Mouse (Mus musculus): Measurements from ENCODE around the gene Sp100. TPM values are rescaled to one million over a fixed set of nuclear protein-coding genes. Genes with fewer than 3 reads are reported as not detected.
A peak's percentile ranks its signal among the peaks of the same experiment; 100 is the strongest.

Gene Sp100
- polyA plus RNA-seq, 1 experiment from 2014 or later = 10.2 TPM

- Histone ChIP-seq H3K9me3 (ENCODE audit: low read length) (no peaks in the 10 kb centered on the region), H3K27ac (ENCODE audit: low read length) (no peak overlapping the region), H3K36me3 (ENCODE audit: insufficient read depth, low read length) (no peaks in the 10 kb centered on the region), H3K4me1 (ENCODE audit: insufficient read depth, low read depth, low read length) (no peaks in the 10 kb centered on the region), H3K9ac (replicated peaks; ENCODE audit: low read depth) (no peak overlapping the region), H3K27me3 (replicated peaks; ENCODE audit: insufficient read depth, low read length) (no peaks in the 10 kb centered on the region), H3K4me3 (ENCODE audit: low read depth, low read length) (peak overlapping the region; percentile 25; the same call in 1 of the 2 replicates), H3K4me2 (replicated peaks; ENCODE audit: low read depth, low read length) (peak overlapping the region; percentile 49)
- 57% methylated on average over 12 of the region's 13 CpGs for WGBS
- ATAC-seq (peak; percentile 76), DNase-seq (ENCODE audit: low spot score) (peak; percentile 58)
- TF ChIP-seq EP300 (IDR thresholded peaks at IDR 0.05) = no peak
- TF ChIP-seq CTCF (IDR thresholded peaks at IDR 0.05) = no peak
Observed at GRCm38 (mm10) chr1:85735463-85736123, 85.8 kb downstream of the Sp100 start.

GRCm38 (mm10) chr1:85736355-85737184, 86.8 kb downstream of the Sp100 start:
- H3K4me2 ChIP-seq (replicated peaks; ENCODE audit: low read depth, low read length) = peak overlapping the region; percentile 49
- peak; percentile 63 for ATAC-seq
- H3K27me3 ChIP-seq (replicated peaks; ENCODE audit: insufficient read depth, low read length) = no peaks in the 10 kb centered on the region
- H3K4me3 ChIP-seq (ENCODE audit: low read depth, low read length) = peak overlapping the region; percentile 25; the same call in 1 of the 2 replicates
- H3K9ac ChIP-seq (replicated peaks; ENCODE audit: low read depth) = no peak overlapping the region
- no peaks in the 10 kb centered on the region for H3K4me1 ChIP-seq (ENCODE audit: insufficient read depth, low read depth, low read length)
- no peaks in the 10 kb centered on the region for H3K36me3 ChIP-seq (ENCODE audit: insufficient read depth, low read length)
- DNase-seq (ENCODE audit: low spot score) = peak; percentile 81
- no peaks in the 10 kb centered on the region for H3K9me3 ChIP-seq (ENCODE audit: low read length)
- WGBS = 29% methylated on average over 18 of the region's 18 CpGs
- TF ChIP-seq CTCF (IDR thresholded peaks at IDR 0.05) (peak; percentile 95), EP300 (IDR thresholded peaks at IDR 0.05) (no peak)
- H3K27ac ChIP-seq (ENCODE audit: low read length) = no peak overlapping the region

- WGBS = 91% methylated on average over 4 of the region's 4 CpGs
- Histone ChIP-seq H3K9ac (replicated peaks; ENCODE audit: low read depth) (no peak overlapping the region), H3K36me3 (ENCODE audit: insufficient read depth, low read length) (no peaks in the 10 kb centered on the region), H3K27ac (ENCODE audit: low read length) (no peak overlapping the region), H3K4me2 (replicated peaks; ENCODE audit: low read depth, low read length) (no peak overlapping the region), H3K4me1 (ENCODE audit: insufficient read depth, low read depth, low read length) (no peaks in the 10 kb centered on the region), H3K27me3 (replicated peaks; ENCODE audit: insufficient read depth, low read length) (no peaks in the 10 kb centered on the region), H3K9me3 (ENCODE audit: low read length) (no peaks in the 10 kb centered on the region), H3K4me3 (ENCODE audit: low read depth, low read length) (no peak overlapping the region)
- ATAC-seq (no peak), DNase-seq (ENCODE audit: low spot score) (no peak)
- TF ChIP-seq EP300 (IDR thresholded peaks at IDR 0.05) (no peak), CTCF (IDR thresholded peaks at IDR 0.05) (no peak)
Observed at GRCm38 (mm10) chr1:85739000-85739399, 89.2 kb downstream of the Sp100 start.

DNA sequence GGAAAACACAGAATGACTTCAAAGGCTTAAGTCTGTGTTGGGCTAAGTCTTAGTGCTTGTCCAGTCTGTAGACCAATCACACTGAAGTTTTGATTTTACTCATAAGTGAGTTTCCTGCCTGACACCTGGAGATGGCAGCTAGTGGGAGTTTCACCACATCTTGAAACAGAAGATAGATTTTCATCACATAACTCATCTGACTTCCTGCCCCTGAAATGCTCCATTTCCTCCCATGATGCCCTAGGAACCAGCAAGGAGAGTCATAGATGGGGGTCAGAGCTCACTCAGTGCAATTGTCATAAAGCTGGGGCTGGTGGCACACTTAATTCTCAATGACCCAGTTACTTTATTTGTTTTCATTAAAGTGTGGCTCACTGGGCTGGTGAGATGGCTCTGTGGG, 90.0 kb downstream of the Sp100 start:
- Histone ChIP-seq H3K27me3 (replicated peaks; ENCODE audit: insufficient read depth, low read length) (no peaks in the 10 kb centered on the region), H3K4me2 (replicated peaks; ENCODE audit: low read depth, low read length) (no peak overlapping the region), H3K9ac (replicated peaks; ENCODE audit: low read depth) (no peak overlapping the region), H3K27ac (ENCODE audit: low read length) (no peak overlapping the region), H3K36me3 (ENCODE audit: insufficient read depth, low read length) (no peaks in the 10 kb centered on the region), H3K4me3 (ENCODE audit: low read depth, low read length) (no peak overlapping the region), H3K4me1 (ENCODE audit: insufficient read depth, low read depth, low read length) (no peaks in the 10 kb centered on the region), H3K9me3 (ENCODE audit: low read length) (no peaks in the 10 kb centered on the region)
- ATAC-seq (no peak), DNase-seq (ENCODE audit: low spot score) (no peak)
- no peak for TF ChIP-seq EP300 (IDR thresholded peaks at IDR 0.05)
- TF ChIP-seq CTCF (IDR thresholded peaks at IDR 0.05) = no peak

- ATAC-seq (peak; percentile 78), DNase-seq (ENCODE audit: low spot score) (peak; percentile 60)
- 61% methylated on average over 6 of the region's 6 CpGs for WGBS
- TF ChIP-seq EP300 (IDR thresholded peaks at IDR 0.05) (no peak), CTCF (IDR thresholded peaks at IDR 0.05) (no peak)
- Histone ChIP-seq H3K9me3 (ENCODE audit: low read length) (no peaks in the 10 kb centered on the region), H3K27ac (ENCODE audit: low read length) (no peak overlapping the region), H3K4me2 (replicated peaks; ENCODE audit: low read depth, low read length) (no peak overlapping the region), H3K9ac (replicated peaks; ENCODE audit: low read depth) (no peak overlapping the region), H3K27me3 (replicated peaks; ENCODE audit: insufficient read depth, low read length) (no peaks in the 10 kb centered on the region), H3K36me3 (ENCODE audit: insufficient read depth, low read length) (no peaks in the 10 kb centered on the region), H3K4me3 (ENCODE audit: low read depth, low read length) (no peak overlapping the region), H3K4me1 (ENCODE audit: insufficient read depth, low read depth, low read length) (no peaks in the 10 kb centered on the region)
Observed at GRCm38 (mm10) chr1:85740923-85741322, 91.1 kb downstream of the Sp100 start.

DNA sequence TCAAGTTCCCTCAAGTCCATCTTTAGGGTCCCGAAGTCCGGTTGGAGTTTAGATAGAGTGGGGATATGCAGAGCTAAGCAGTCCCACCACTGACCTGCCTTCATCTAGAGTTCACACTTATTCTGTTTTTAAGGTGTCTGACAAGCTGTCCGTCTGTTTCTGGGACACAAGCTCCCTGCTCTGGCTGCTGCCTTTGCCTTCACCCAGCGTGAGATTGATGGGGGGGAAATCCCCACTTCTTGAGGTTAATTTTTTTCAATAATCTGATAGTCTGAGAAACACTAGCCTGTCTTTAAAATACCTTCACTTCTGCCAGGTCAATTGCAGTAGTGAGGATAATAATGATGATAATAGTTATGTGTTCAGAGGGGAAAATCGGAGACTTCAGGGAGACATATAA, 92.5 kb downstream of the Sp100 start:
- Histone ChIP-seq H3K27me3 (replicated peaks; ENCODE audit: insufficient read depth, low read length) (no peaks in the 10 kb centered on the region), H3K4me3 (ENCODE audit: low read depth, low read length) (no peak overlapping the region), H3K4me1 (ENCODE audit: insufficient read depth, low read depth, low read length) (no peaks in the 10 kb centered on the region), H3K27ac (ENCODE audit: low read length) (no peak overlapping the region), H3K9me3 (ENCODE audit: low read length) (no peaks in the 10 kb centered on the region), H3K36me3 (ENCODE audit: insufficient read depth, low read length) (no peaks in the 10 kb centered on the region), H3K4me2 (replicated peaks; ENCODE audit: low read depth, low read length) (no peak overlapping the region), H3K9ac (replicated peaks; ENCODE audit: low read depth) (no peak overlapping the region)
- 63% methylated on average over 5 of the region's 5 CpGs for WGBS
- TF ChIP-seq CTCF (IDR thresholded peaks at IDR 0.05) (no peak), EP300 (IDR thresholded peaks at IDR 0.05) (no peak)
- DNase-seq (ENCODE audit: low spot score) = no peak
- no peak for ATAC-seq
